Mouse (Mus musculus) gonadal fat pad, adult 2 months (tissue): ENCODE results near the gene Apln. TPM values are rescaled to one million over a fixed set of nuclear protein-coding genes. Genes with fewer than 3 reads are reported as not detected.

Source experiments
- DNase-seq: peaks from one replicate; pipeline ENCODE4 v3.0.0-alpha.2; 2012; ENCODE audit warnings: low read depth
- polyA plus RNA-seq: library from polyadenylated mRNA; depleted of rRNA; stranded (reverse); fragments of >200 nt; gene quantifications from 2 replicates; pipeline ENCODE4 v1.2.3, GENCODE M21; 2012; rRNA removed

Gene Apln
- polyA plus RNA-seq, 1 experiment, result 6.6 TPM

DNA sequence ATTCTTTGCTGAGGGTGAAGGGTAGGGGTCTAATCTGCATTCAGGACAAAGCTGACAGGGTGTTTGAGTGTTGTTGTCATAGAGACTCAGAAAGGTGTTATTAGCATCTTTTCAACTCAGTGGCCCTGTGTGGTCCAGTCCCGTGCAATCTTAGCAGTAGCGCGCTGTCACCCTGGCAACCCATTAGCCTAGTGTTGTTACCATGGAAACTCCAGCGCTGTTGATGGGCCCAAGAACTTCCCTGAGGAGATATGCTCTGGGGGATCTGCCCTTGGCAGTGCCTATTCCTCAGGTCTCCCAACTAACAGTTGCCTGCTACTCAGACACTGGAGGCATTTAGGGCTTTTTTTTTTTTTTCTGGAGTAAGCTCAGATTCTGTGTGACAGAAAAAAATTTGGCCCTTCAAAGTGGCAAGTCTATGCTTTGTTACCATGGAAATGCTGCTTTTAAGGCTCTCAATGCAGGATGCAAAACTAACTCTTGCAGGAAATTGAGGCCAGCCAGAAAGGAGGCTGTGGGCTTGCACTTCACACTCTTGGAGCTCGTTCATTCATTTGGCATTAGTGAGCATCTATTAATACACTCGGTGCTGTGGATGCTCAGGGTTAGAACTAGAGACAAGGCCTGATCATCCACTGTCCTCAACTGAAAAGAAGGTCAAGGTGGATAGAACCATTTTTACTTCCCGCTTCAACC, 17.6 kb downstream of the Apln start:
- no peak for DNase-seq

GRCm38 (mm10) chrX:48011656-48012055, 23.0 kb downstream of the Apln start:
- no peak for DNase-seq

GRCm38 (mm10) chrX:48006062-48006461, 28.6 kb downstream of the Apln start:
- DNase-seq, result no peak

DNA sequence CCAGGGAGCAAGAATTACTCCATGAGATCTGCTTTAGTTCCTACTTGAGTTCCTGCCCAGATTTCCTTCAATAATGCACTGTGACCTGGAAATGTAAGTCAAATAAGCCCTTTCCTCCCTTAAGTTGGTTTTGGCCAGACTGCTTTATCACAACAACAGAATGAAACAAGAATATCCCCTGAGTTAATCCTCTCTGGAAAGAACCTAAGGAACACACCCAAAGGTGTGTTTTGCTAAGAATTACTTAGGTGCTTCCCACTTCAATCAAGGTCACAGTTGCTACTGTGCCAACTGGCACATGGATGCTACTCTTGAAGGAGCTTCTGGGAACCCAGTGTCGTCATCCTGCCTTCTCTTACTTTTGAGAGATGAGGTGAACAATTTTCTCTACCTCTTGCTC, 29.9 kb downstream of the Apln start:
- peak; percentile 62 for DNase-seq

DNA sequence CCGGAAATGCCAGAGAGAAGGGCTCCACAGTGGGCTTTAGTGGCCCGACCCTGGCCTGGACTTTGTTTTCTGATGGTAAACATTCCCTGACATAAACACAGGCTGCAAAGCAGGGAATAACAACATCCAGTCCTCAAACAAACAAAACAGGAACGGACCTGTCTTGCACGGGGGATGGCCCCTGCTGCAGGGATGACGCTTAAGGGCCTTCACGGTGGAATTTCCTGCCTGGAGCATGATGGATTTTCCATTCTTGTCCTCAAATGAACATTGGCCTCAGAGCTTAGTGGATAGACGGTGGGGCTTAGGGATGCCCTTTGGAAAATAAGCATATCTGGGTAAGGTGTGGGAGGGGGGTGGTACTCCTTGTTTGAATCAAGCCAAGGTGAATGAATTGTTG, 33.5 kb downstream of the Apln start:
- DNase-seq, result no peak

GRCm38 (mm10) chrX:47998412-47998811, 36.2 kb downstream of the Apln start:
- DNase-seq, result no peak

GRCm38 (mm10) chrX:47992606-47993005, 42.0 kb downstream of the Apln start:
- DNase-seq, result no peak

DNA sequence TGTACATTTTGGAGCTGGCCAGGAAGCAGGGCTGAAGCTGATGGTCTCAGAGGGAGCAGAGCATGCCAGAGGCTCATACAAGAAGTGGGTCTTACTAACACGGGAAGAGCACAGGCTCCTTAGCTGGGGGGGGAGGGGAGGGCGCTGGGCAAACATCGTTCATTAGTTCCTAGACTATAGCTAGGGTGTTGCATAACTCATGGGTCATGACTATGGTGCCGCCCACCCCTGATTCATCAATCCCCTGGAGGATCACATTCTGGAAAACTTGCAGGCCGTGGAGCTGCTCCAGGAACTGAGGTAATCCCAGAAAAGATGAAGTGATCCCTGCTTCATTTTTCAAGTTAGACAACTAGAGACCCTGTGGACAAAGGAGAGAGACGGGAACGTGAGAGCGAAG, 46.6 kb downstream of the Apln start:
- DNase-seq, result no peak

DNA sequence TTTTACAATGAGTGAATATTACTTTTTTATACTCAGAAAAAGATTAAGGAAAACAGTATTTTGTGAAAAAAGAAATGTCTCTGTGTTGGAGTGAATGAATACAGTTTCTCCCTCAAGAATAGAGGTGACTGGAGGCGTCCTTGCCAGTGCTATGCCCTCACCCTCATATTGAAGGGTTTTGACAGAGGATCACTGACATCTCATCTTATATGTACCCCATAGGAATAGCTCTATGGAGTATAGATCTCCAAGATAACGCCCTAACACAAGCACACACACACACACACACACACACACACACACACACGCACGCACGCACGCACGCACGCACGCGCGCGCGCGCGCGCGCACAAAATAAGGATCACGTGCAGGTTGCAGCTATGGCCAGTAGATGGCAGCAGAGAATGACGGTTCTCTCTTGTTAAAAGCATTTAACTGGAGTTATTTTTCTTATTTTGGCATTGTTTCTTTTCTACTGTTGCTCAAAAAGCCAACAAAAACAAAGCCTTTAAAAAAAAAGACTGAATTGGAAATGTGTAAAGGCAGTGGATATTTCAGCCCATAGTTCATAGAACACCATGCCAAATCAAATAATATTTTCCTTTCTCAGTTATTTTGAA, 49.5 kb downstream of the Apln start:
- DNase-seq, result no peak

DNA sequence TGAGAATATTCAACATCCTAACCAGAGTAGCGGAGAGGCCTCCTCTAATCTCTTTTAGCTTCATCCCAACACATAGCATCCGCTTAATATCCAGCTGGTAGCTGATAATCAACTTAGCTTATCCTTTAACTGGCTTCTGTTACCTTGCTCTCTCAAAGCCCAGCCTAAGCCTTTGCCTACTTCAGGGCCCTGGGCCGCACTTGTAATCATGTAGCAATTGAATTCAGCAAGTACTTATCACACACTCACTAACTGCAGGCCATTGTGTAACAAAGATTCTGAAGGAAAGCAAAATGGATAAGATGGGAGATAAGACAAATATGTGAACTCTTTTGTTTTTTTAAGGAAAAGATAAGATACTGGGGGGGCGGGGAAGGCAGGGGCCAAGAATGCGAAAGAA, 57.6 kb downstream of the Apln start:
- no peak for DNase-seq

DNA sequence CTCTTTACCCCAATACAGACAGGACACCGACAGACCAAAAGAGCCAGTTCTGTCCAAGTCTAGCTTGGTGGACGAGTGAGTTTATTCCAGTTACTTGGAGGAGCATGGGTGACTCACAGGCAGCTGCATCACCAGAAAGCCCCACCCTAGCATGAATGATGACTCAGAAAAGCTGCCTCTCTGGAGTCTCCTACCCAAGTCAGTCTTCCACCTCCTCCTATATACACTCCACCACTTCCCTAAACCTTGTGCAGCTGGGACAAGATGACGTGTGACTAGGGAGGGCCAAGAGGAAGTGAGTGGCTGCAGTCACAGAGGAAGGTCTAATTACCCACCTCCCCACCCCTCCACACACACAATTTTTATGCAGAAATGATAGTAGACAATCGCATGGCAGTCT, 58.1 kb downstream of the Apln start:
- no peak for DNase-seq

Other genes starting within 250 kb of the Apln start
- gene Smarca1, start 141.9 kb downstream of the Apln start, polyA plus RNA-seq, result 4.2 and 7.8 TPM in 2 replicates
- gene Ocrl, start 122.5 kb downstream of the Apln start, polyA plus RNA-seq, result 36.6 and 46.1 TPM in 2 replicates
- gene Xpnpep2, start 73.9 kb upstream of the Apln start, polyA plus RNA-seq, result 1.0 and 1.8 TPM in 2 replicates
- gene Sash3, start 111.6 kb upstream of the Apln start, polyA plus RNA-seq, result 4.9 and 5.1 TPM in 2 replicates
- gene Zdhhc9, start 174.0 kb upstream of the Apln start, polyA plus RNA-seq, result 15.8 and 19.8 TPM in 2 replicates
- gene Utp14a, start 222.0 kb upstream of the Apln start, polyA plus RNA-seq, result 2.1 and 2.3 TPM in 2 replicates